Mouse (Mus musculus) kidney, adult 18-20 months (tissue): ENCODE data around the gene Arhgap21.

Experiments used
- DNase-seq: peaks from one replicate; pipeline ENCODE4 v3.0.0; 2021

Arhgap21 gene

GRCm38 (mm10) chr2:20888751-20889150 lies 79.9 kb downstream of the Arhgap21 start:
- no peak for DNase-seq

GRCm38 (mm10) chr2:20883288-20883687 lies 85.4 kb downstream of the Arhgap21 start:
- no peak for DNase-seq

GRCm38 (mm10) chr2:20879877-20880605 lies 88.6 kb downstream of the Arhgap21 start:
- DNase-seq, result no peak

- DNase-seq, result no peak
These were observed 94.1 kb downstream of the Arhgap21 start for GRCm38 (mm10) chr2:20874621-20875020.

- no peak for DNase-seq
These were observed 99.3 kb downstream of the Arhgap21 start for GRCm38 (mm10) chr2:20869212-20869965.

GRCm38 (mm10) chr2:20868052-20868451 lies 100.6 kb downstream of the Arhgap21 start:
- DNase-seq, result no peak

- no peak for DNase-seq
These were observed 102.9 kb downstream of the Arhgap21 start for GRCm38 (mm10) chr2:20865795-20866194.

- no peak for DNase-seq
These were observed 104.1 kb downstream of the Arhgap21 start for GRCm38 (mm10) chr2:20864569-20864968.

- DNase-seq, result no peak
These were observed 107.9 kb downstream of the Arhgap21 start for GRCm38 (mm10) chr2:20860756-20861155.

GRCm38 (mm10) chr2:20849346-20849745 lies 119.3 kb downstream of the Arhgap21 start:
- DNase-seq, result no peak

GRCm38 (mm10) chr2:20831608-20832406 lies 136.9 kb downstream of the Arhgap21 start:
- no peak for DNase-seq

- DNase-seq, result no peak
These were observed 137.8 kb downstream of the Arhgap21 start for GRCm38 (mm10) chr2:20830882-20831281.

GRCm38 (mm10) chr2:20826258-20826657 lies 142.4 kb downstream of the Arhgap21 start:
- DNase-seq, result no peak

GRCm38 (mm10) chr2:20818226-20818625 lies 150.5 kb downstream of the Arhgap21 start:
- DNase-seq, result no peak

- DNase-seq, result no peak
These were observed 154.7 kb downstream of the Arhgap21 start for GRCm38 (mm10) chr2:20813986-20814385.

- peak; percentile 20 for DNase-seq
These were observed 157.2 kb downstream of the Arhgap21 start for GRCm38 (mm10) chr2:20811506-20811905.

GRCm38 (mm10) chr2:20801236-20801890 lies 167.3 kb downstream of the Arhgap21 start:
- no peak for DNase-seq
